Mouse (Mus musculus) limb, embryonic 12.5 days (tissue): ENCODE data around the gene Srbd1. TPM values are rescaled to one million over a fixed set of nuclear protein-coding genes. Genes with fewer than 3 reads are reported as not detected.

Source experiments
- ATAC-seq: fragments of 200-750 bp; cut with Nextera tagmentation; 2 replicates; pipeline ENCODE4 v1.8.0; 2017; ENCODE audit warnings: low read depth, moderate TSS enrichment; ENCODE audit not compliant: insufficient number of reproducible peaks, insufficient read depth, low FRiP score, low TSS enrichment
- H3K27ac ChIP-seq: fragments of 300-500 bp; sonication (generic); 2 replicates; pipeline ENCODE4 v1.5.1; 2016; ENCODE audit warnings: mild to moderate bottlenecking, moderate library complexity
- H3K27me3 ChIP-seq: fragments of 300-500 bp; sonication (generic); 2 replicates; pipeline ENCODE4 v1.6.1; 2016; ENCODE audit warnings: mild to moderate bottlenecking, moderate library complexity
- H3K36me3 ChIP-seq: fragments of 300-500 bp; sonication (generic); 2 replicates; pipeline ENCODE4 v1.6.1; 2016; ENCODE audit warnings: mild to moderate bottlenecking, moderate library complexity
- H3K4me1 ChIP-seq: fragments of 300-500 bp; sonication (generic); replicated peaks from 2 replicates; pipeline ENCODE4 v1.6.1; 2016
- H3K4me2 ChIP-seq: fragments of 300-500 bp; sonication (generic); 2 replicates; pipeline ENCODE4 v1.6.1; 2016; ENCODE audit warnings: mild to moderate bottlenecking, moderate library complexity
- H3K4me3 ChIP-seq: fragments of 300-500 bp; sonication (generic); replicated peaks from 2 replicates; pipeline ENCODE4 v1.5.1; 2016; ENCODE audit warnings: mild to moderate bottlenecking
- H3K9ac ChIP-seq: fragments of 300-500 bp; sonication (generic); replicated peaks from 2 replicates; pipeline ENCODE4 v1.6.1; 2016; ENCODE audit warnings: mild to moderate bottlenecking, moderate library complexity
- H3K9me3 ChIP-seq: fragments of 300-500 bp; sonication (generic); 2 replicates; pipeline ENCODE4 v1.6.1; 2016; ENCODE audit warnings: mild to moderate bottlenecking, moderate library complexity
- WGBS: fragments of 180-500 bp; shearing (Covaris S2); methylation state at CpG from one replicate; pipeline ENCODE4 v1.1.7; 2016; 5-methylcytosine and 5-hydroxymethylcytosine counted together
- polyA plus RNA-seq: library from polyadenylated mRNA; unstranded; fragments of >200 nt; fragmentation: Nextera tagmentation; extraction: Ambion mirVana; gene quantifications from 2 replicates; pipeline ENCODE4 v1.2.1, GENCODE M21; 2016

Gene Srbd1
- polyA plus RNA-seq, 1 experiment from 2014 or later: 26.5 TPM

- Histone ChIP-seq H3K4me1 (no peaks in the 10 kb centered on the region), H3K27me3 (no peaks in the 10 kb centered on the region), H3K27ac (no peak overlapping the region), H3K9me3 (no peaks in the 10 kb centered on the region), H3K9ac (no peak overlapping the region), H3K4me3 (no peak overlapping the region), H3K36me3 (peaks cover 73% of the 10 kb centered on the region), H3K4me2 (no peak overlapping the region)
- WGBS: 81% methylated on average over 10 of the region's 10 CpGs
- ATAC-seq: no peak
Measured at GRCm38 (mm10) chr17:86135835-86136234, 9.1 kb downstream of the Srbd1 start.

DNA sequence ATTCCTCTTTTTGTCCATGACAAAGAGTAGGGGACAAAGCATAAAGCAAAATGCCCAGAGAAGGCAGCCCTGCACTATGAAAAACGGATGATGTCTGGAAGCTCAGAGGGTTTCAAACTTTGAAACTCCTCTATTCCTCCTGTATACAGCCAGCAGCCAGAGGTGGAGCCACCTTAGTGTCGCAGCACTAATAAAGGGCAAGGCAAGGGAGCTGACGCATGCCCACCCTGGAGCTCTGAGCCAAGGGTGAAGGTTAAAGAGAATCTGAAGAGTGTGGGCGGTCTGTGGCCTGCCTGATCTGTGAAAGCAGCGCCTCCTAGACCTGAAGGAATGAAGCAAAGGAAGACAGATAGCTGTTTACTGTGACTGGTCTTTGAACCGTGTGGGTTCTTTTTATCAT, 10.5 kb downstream of the Srbd1 start:
- Histone ChIP-seq H3K27ac (no peak overlapping the region), H3K4me2 (no peak overlapping the region), H3K9me3 (no peaks in the 10 kb centered on the region), H3K27me3 (no peaks in the 10 kb centered on the region), H3K36me3 (peaks cover 83% of the 10 kb centered on the region), H3K4me1 (no peaks in the 10 kb centered on the region), H3K9ac (no peak overlapping the region), H3K4me3 (no peak overlapping the region)
- 83% methylated on average over 6 of the region's 6 CpGs for WGBS
- no peak for ATAC-seq

DNA sequence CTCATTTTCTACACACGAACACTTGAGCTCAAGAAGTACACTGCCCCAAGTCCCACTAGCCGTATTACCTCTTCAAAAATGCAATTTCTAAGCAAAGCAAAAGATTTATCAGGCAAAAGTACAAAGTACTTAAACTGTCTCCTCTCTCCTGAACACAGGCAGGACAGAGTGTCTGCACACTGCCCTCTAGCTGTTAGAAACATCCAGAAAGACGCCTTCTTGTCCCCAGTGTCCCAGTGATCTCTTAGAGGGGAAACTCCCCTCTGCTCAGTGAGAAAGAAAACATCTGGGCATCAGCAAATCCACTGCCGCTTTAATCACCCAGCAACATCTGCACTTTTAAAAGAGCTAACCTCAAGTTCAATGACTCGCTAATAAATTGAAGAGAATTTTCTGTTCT, 12.4 kb downstream of the Srbd1 start:
- no peaks in the 10 kb centered on the region for H3K27me3 ChIP-seq
- WGBS: 78% methylated on average over 5 of the region's 5 CpGs
- H3K4me1 ChIP-seq: no peaks in the 10 kb centered on the region
- no peak for ATAC-seq
- no peak overlapping the region for H3K9ac ChIP-seq
- H3K27ac ChIP-seq: no peak overlapping the region
- H3K9me3 ChIP-seq: no peaks in the 10 kb centered on the region
- H3K4me3 ChIP-seq: no peak overlapping the region
- peaks cover 83% of the 10 kb centered on the region for H3K36me3 ChIP-seq
- H3K4me2 ChIP-seq: no peak overlapping the region

DNA sequence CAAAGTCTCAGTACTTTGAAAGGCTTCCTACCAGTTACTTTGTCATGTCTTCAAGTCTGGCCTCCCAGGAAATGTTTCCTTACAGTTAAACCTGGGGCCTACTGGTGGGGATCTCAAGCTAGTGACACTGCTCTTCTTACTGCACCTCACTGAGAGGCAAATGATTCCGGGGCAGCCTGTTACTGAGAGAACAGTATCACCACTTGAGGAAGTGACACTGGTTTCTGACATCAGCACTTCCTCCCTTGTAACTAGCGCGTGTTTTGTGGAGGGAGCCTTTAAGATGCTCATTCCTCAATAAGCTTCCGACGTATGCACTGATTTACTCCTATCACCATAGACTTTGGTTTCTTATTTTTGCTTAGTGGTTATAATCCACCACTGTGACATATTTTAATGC, 16.8 kb downstream of the Srbd1 start:
- H3K27ac ChIP-seq: no peak overlapping the region
- no peak overlapping the region for H3K4me3 ChIP-seq
- H3K27me3 ChIP-seq: no peaks in the 10 kb centered on the region
- 95% methylated on average over 5 of the region's 5 CpGs for WGBS
- no peak overlapping the region for H3K9ac ChIP-seq
- H3K4me2 ChIP-seq: no peak overlapping the region
- no peaks in the 10 kb centered on the region for H3K9me3 ChIP-seq
- peaks cover 72% of the 10 kb centered on the region for H3K36me3 ChIP-seq
- no peaks in the 10 kb centered on the region for H3K4me1 ChIP-seq
- no peak for ATAC-seq

DNA sequence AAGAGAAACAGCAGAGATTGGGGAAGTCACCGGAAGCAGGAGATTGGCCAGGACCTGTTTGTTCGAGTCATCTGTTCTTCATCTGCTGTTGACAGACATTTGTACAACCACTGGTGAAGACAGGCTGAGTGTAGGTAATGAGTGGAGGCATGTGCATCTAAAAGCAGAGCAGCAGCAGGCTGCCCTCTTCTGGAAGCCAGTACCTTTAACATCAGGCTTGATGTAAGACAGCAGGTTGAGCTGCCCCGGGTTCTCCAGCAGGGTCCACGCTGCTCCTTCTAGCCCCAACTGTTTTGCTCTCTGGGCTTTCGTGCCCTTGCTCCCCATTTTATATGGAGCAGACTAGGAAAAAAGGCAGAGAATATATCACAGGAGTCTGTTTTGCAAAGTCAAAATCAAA, 19.1 kb downstream of the Srbd1 start:
- Histone ChIP-seq H3K9me3 (no peaks in the 10 kb centered on the region), H3K4me2 (no peak overlapping the region), H3K9ac (no peak overlapping the region), H3K27ac (no peak overlapping the region), H3K4me1 (no peaks in the 10 kb centered on the region), H3K4me3 (no peak overlapping the region), H3K27me3 (no peaks in the 10 kb centered on the region), H3K36me3 (peaks cover 77% of the 10 kb centered on the region)
- ATAC-seq: no peak
- 76% methylated on average over 5 of the region's 5 CpGs for WGBS

DNA sequence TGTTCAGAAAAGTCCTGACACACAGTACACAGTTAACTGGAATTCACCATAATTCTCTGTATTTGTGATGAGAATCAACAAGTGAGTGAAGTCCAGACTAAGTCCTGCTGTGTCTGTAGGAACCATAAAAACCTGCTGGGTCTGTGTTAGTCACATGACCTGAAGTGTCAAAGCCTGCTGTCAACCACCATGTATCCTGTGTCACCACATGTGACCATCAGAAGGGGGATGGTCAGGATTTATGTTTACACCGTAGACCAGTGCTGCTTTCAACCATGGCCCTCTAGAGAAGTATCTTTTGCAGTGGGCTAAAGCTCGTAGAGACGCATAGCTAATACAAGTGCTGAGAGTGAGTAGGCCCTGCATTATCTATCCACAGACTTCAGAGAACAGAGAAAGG, 21.8 kb downstream of the Srbd1 start:
- Histone ChIP-seq H3K27ac (no peak overlapping the region), H3K27me3 (no peaks in the 10 kb centered on the region), H3K36me3 (peaks cover 64% of the 10 kb centered on the region), H3K4me2 (no peak overlapping the region), H3K9ac (no peak overlapping the region), H3K4me1 (no peaks in the 10 kb centered on the region), H3K4me3 (no peak overlapping the region), H3K9me3 (no peaks in the 10 kb centered on the region)
- no peak for ATAC-seq
- 92% methylated on average over 3 of the region's 3 CpGs for WGBS

DNA sequence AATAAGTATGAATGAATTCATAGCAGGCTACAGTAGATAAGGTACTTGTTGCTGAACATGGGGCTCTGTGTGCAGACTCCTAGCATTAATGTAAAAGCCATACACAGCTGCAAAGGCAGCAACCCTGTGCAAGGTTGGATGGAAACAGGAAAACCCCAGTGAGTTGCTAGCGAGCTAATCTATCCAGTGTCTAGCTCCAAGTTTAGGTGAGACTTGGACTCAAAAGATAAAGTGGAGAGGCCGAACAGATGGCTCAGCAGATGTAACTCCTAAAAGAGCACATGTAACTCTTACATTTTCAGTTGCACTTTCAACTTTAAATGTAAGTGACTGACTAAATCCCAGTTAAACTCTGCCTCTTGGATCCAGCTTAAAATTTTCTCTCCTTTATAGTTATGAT, 48.1 kb downstream of the Srbd1 start:
- H3K4me3 ChIP-seq: no peak overlapping the region
- no peak overlapping the region for H3K9ac ChIP-seq
- WGBS: 88% methylated on average over 2 of the region's 2 CpGs
- no peak for ATAC-seq
- peaks cover 40% of the 10 kb centered on the region for H3K36me3 ChIP-seq
- H3K27ac ChIP-seq: no peak overlapping the region
- H3K27me3 ChIP-seq: no peaks in the 10 kb centered on the region
- H3K9me3 ChIP-seq: no peaks in the 10 kb centered on the region
- H3K4me1 ChIP-seq: no peaks in the 10 kb centered on the region
- H3K4me2 ChIP-seq: no peak overlapping the region

DNA sequence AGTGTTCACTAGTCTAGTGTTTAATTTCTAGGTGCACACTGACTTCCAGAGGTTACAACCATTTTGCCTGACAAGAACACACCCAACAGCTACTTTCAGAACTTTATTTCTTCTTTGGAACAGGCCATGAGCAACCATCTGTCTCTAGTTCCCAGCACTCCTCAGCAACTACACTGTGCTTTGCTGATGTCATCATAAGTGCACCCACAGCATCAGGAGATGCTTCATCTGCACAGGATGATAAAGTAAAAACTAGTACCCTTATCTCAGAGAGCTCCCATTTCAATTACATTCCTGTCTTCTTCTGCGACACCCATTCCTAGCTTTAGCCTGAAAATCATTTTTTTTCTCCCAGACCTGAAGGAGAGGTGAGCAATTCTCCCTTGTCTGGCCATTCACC, 51.9 kb downstream of the Srbd1 start:
- H3K27me3 ChIP-seq: no peaks in the 10 kb centered on the region
- ATAC-seq: no peak
- WGBS: 90% methylated on average over 1 of the region's 1 CpGs
- H3K4me1 ChIP-seq: no peaks in the 10 kb centered on the region; the same call in 1 of the 2 replicates
- peaks cover 21% of the 10 kb centered on the region; the same call in 1 of the 2 replicates for H3K36me3 ChIP-seq
- H3K4me2 ChIP-seq: no peak overlapping the region
- H3K27ac ChIP-seq: no peak overlapping the region
- no peak overlapping the region for H3K9ac ChIP-seq
- H3K9me3 ChIP-seq: no peaks in the 10 kb centered on the region
- no peak overlapping the region for H3K4me3 ChIP-seq

DNA sequence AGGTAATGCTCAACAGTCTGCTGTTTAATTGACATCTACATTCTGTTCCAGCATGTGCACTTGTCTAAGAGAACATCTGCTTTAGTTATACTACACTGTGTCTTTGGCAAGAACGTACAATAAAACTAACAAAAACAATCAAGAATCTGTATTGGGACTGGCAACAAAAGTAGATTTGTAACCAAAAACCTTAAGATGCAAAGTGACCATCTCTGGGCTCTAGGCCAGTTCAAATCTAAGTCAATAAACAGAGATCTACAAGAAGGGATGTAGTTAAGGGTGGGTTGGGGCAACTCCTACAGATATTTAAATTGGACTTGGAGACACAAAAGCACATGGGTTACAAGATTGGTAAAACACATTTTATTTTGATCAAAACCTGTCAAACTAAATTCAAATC, 53.3 kb downstream of the Srbd1 start:
- no peak overlapping the region for H3K9ac ChIP-seq
- no peak overlapping the region for H3K4me3 ChIP-seq
- no peak for ATAC-seq
- WGBS: 76% methylated on average over 1 of the region's 1 CpGs
- H3K27ac ChIP-seq: no peak overlapping the region
- no peaks in the 10 kb centered on the region; the same call in 1 of the 2 replicates for H3K4me1 ChIP-seq
- no peaks in the 10 kb centered on the region for H3K27me3 ChIP-seq
- H3K36me3 ChIP-seq: peaks cover 10% of the 10 kb centered on the region; the same call in 1 of the 2 replicates
- H3K9me3 ChIP-seq: no peaks in the 10 kb centered on the region
- no peak overlapping the region for H3K4me2 ChIP-seq

DNA sequence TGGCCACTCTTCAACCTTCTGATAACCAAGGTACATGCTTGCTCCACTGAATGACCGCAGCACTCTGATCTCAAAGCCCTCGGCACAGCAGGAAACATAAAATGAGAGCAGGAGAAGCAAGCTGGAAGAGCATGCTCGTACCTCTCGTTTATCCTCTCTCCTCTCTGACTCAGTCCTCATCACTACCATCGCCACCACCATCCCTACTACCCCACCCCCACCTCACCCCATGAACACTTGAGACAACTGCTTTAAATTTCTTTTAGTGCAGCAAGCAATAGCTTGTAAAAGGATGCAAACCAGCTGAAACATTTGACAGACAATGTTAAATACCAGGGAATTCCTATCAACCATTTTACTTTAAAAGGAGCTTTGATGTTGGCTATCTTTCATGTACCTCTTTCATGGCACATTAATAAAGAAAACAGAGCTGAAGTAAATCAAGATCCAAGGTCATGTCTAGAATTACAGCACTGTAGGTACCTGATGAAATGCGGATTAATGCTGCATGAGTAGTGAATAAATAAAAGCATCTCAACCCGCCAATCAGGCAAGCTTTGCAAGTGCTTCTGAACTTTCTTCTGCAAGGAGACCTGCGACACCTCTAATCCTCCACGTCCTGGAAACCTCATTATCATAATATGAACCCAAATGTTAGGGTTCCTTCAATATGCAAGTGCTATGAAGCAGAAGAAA, 54.9 kb downstream of the Srbd1 start:
- ATAC-seq: no peak
- 55% methylated on average over 9 of the region's 9 CpGs for WGBS

GRCm38 (mm10) chr17:86087922-86088321, 57.1 kb downstream of the Srbd1 start:
- Histone ChIP-seq H3K9ac (no peak overlapping the region), H3K27me3 (no peaks in the 10 kb centered on the region), H3K4me1 (peaks cover 5% of the 10 kb centered on the region; the same call in 1 of the 2 replicates), H3K4me3 (no peak overlapping the region), H3K27ac (no peak overlapping the region), H3K9me3 (no peaks in the 10 kb centered on the region), H3K4me2 (no peak overlapping the region), H3K36me3 (no peaks in the 10 kb centered on the region)
- ATAC-seq: no peak
- 94% methylated on average over 9 of the region's 9 CpGs for WGBS

More for the DNA sequence above, 54.9 kb downstream of the Srbd1 start:
- no peak overlapping the region for H3K4me2 ChIP-seq
- H3K27me3 ChIP-seq: no peaks in the 10 kb centered on the region
- no peaks in the 10 kb centered on the region for H3K9me3 ChIP-seq
- H3K36me3 ChIP-seq: peaks cover 1% of the 10 kb centered on the region; the same call in 1 of the 2 replicates
- H3K27ac ChIP-seq: no peak overlapping the region
- H3K4me3 ChIP-seq: no peak overlapping the region
- no peaks in the 10 kb centered on the region; the same call in 1 of the 2 replicates for H3K4me1 ChIP-seq
- no peak overlapping the region for H3K9ac ChIP-seq

- no peaks in the 10 kb centered on the region for H3K27me3 ChIP-seq
- H3K27ac ChIP-seq: no peak overlapping the region
- ATAC-seq: no peak
- no peaks in the 10 kb centered on the region for H3K36me3 ChIP-seq
- WGBS: 83% methylated on average over 4 of the region's 4 CpGs
- no peak overlapping the region for H3K4me3 ChIP-seq
- peaks cover 5% of the 10 kb centered on the region; the same call in 1 of the 2 replicates for H3K4me1 ChIP-seq
- no peak overlapping the region for H3K9ac ChIP-seq
- no peaks in the 10 kb centered on the region for H3K9me3 ChIP-seq
- no peak overlapping the region for H3K4me2 ChIP-seq
Measured at GRCm38 (mm10) chr17:86086191-86086590, 58.8 kb downstream of the Srbd1 start.
